ENCODE assay signal across 22 mouse cellular contexts in genomic region chr11:8585686-8586085, GRCm38 (mm10).
DNase-seq lines count a peak whose midpoint lies in the region; ATAC-seq lines count a peak whose summit lies in the region.
"Had no signal": no experiment of that assay in that cellular context is flagged by ENCODE, and none has a peak within 500 bp of the region (broad histone marks: within the 10 kb centered on the region; RNA-seq: fewer than 3 reads in every experiment).

No protein-coding gene starts in this region.

- DNase-seq in adrenal gland, postnatal 14 days, result peak; percentile 37
- no peak for DNase-seq in adrenal gland, postnatal 25 days
- DNase-seq in heart, postnatal 25 days (ENCODE audit: low spot score), result no peak
- DNase-seq in left cerebral cortex, postnatal 14 days (ENCODE audit: low spot score in 2 of 2), result no peak
- DNase-seq: cerebellum, adult 8-10 months; cerebellum, postnatal 36 days; embryo, embryonic 11 days; gastrocnemius, postnatal 25 days; heart, adult 2 months; kidney, adult 18-20 months; kidney, postnatal 4 days; lung, postnatal 4 days; midbrain, embryonic 14.5 days; spleen, adult 18-20 months had no signal

- no peak overlapping the region for H3K4me2 ChIP-seq in heart, embryonic 12.5 days
- no peak overlapping the region for H3K4me2 ChIP-seq in intestine, embryonic 16.5 days (ENCODE audit: low read depth, low read length)
- H3K4me2 ChIP-seq in intestine, embryonic 15.5 days (replicated peaks), result no peak overlapping the region
- H3K4me2 ChIP-seq: embryonic facial prominence, embryonic 13.5 days; hindbrain, embryonic 12.5 days had no signal

- ATAC-seq in heart, embryonic 12.5 days (ENCODE audit: insufficient number of reproducible peaks, low FRiP score), result no peak
- no peak for ATAC-seq in intestine, embryonic 16.5 days
- ATAC-seq in intestine, embryonic 15.5 days, result no peak
- ATAC-seq: activated CD4-positive, CD25-positive, alpha-beta regulatory T cell, adult 4 months; CD4-positive, CD25-positive, alpha-beta regulatory T cell, adult 4 months had no signal

- H3K9me3 ChIP-seq in heart, embryonic 12.5 days (replicated peaks), result no peaks in the 10 kb centered on the region
- H3K9me3 ChIP-seq in intestine, embryonic 16.5 days (ENCODE audit: control insufficient read depth, low read length), result no peaks in the 10 kb centered on the region
- no peaks in the 10 kb centered on the region for H3K9me3 ChIP-seq in intestine, embryonic 15.5 days
- H3K9me3 ChIP-seq: embryonic facial prominence, embryonic 13.5 days; hindbrain, embryonic 12.5 days had no signal

- intact Hi-C loops in heart, postnatal 25 days (cut with DNase I), result loop anchor here (5.0 kb wide), 1 partner anchor 77 kb away; the partner anchor contains the start of gene Tns3
- intact Hi-C loops in left cerebral cortex, postnatal 14 days (cut with DNase I), result no loop called here

- H3K4me1 ChIP-seq in heart, embryonic 12.5 days (replicated peaks), result peaks cover 73% of the 10 kb centered on the region
- H3K4me1 ChIP-seq in intestine, embryonic 16.5 days (ENCODE audit: control insufficient read depth, insufficient read depth, low read length), result peaks cover 55% of the 10 kb centered on the region
- peaks cover 51% of the 10 kb centered on the region for H3K4me1 ChIP-seq in intestine, embryonic 15.5 days (replicated peaks)

- H3K4me3 ChIP-seq in heart, embryonic 12.5 days, result no peak overlapping the region
- no peak overlapping the region for H3K4me3 ChIP-seq in intestine, embryonic 16.5 days (ENCODE audit: low read length)
- H3K4me3 ChIP-seq in intestine, embryonic 15.5 days (replicated peaks), result no peak overlapping the region
- H3K4me3 ChIP-seq: embryonic facial prominence, embryonic 13.5 days; erythroblast, embryonic 14.5 days; heart, adult 2 months; hindbrain, embryonic 12.5 days had no signal

- H3K27me3 ChIP-seq in heart, embryonic 12.5 days (replicated peaks), result no peaks in the 10 kb centered on the region
- H3K27me3 ChIP-seq in intestine, embryonic 16.5 days (replicated peaks; ENCODE audit: control insufficient read depth, insufficient read depth, low read length), result no peaks in the 10 kb centered on the region
- H3K27me3 ChIP-seq in intestine, embryonic 15.5 days (replicated peaks), result no peaks in the 10 kb centered on the region
- H3K27me3 ChIP-seq: embryonic facial prominence, embryonic 13.5 days; hindbrain, embryonic 12.5 days had no signal

- peaks cover 3% of the 10 kb centered on the region; the same call in 1 of the 2 replicates for H3K36me3 ChIP-seq in heart, embryonic 12.5 days
- peaks cover 8% of the 10 kb centered on the region; the same call in 1 of the 2 replicates for H3K36me3 ChIP-seq in intestine, embryonic 16.5 days (ENCODE audit: control insufficient read depth, insufficient read depth, low read length)
- H3K36me3 ChIP-seq in intestine, embryonic 15.5 days, result no peaks in the 10 kb centered on the region
- H3K36me3 ChIP-seq: hindbrain, embryonic 12.5 days had no signal

- H3K9ac ChIP-seq in heart, embryonic 12.5 days, result no peak overlapping the region
- no peak overlapping the region for H3K9ac ChIP-seq in intestine, embryonic 16.5 days (ENCODE audit: low read depth, low read length)
- H3K9ac ChIP-seq in intestine, embryonic 15.5 days, result no peak overlapping the region
- H3K9ac ChIP-seq: embryonic facial prominence, embryonic 13.5 days; hindbrain, embryonic 12.5 days had no signal

- WGBS in heart, embryonic 12.5 days, result 50% methylated on average over 3 of the region's 3 CpGs
- WGBS in intestine, embryonic 16.5 days, result 73% methylated on average over 3 of the region's 3 CpGs
- 79% methylated on average over 3 of the region's 3 CpGs for WGBS in intestine, embryonic 15.5 days

- peak overlapping the region; percentile 45; the same call in 1 of the 2 replicates for H3K27ac ChIP-seq in heart, embryonic 12.5 days (ENCODE audit: poor library complexity, severe bottlenecking)
- H3K27ac ChIP-seq in intestine, embryonic 16.5 days (ENCODE audit: low read length), result peak overlapping the region; percentile 83; the same call in 1 of the 2 replicates
- H3K27ac ChIP-seq in intestine, embryonic 15.5 days, result no peak overlapping the region
- H3K27ac ChIP-seq: embryonic facial prominence, embryonic 13.5 days; hindbrain, embryonic 12.5 days had no signal
